Mouse (Mus musculus): ENCODE data around the gene Olfr1416.

Gene Olfr1416

DNA sequence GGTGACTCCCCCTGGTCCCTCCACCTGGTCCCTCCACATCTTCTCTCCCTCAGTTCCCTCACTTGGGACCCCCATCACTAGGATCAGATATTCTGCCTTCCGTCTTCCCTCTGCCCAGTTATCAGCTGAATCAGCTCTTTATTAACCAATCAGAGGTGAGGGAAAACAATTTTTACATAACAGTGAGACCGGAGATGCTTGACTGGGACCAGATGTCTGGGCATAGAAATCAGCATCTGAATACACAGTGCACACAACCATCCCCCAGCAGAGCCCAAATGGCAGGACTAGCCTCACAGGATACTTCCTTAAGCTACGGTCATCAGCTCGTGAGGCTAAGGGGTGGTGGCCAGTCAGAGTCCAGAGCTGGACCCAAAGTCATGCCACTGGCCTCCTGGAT is 52.8 kb downstream of the Olfr1416 start:
- no peak for DNase-seq (ENCODE audit: low spot score)

GRCm38 (mm10) chr1:92431420-92431819 is 53.5 kb downstream of the Olfr1416 start:
- no peak for DNase-seq (ENCODE audit: low spot score)

- DNase-seq (ENCODE audit: low spot score), result no peak
These were observed 53.9 kb downstream of the Olfr1416 start for GRCm38 (mm10) chr1:92430991-92431390.
